Mouse (Mus musculus): Measurements from ENCODE around the gene Hspa12b. TPM values are rescaled to one million over a fixed set of nuclear protein-coding genes. Genes with fewer than 3 reads are reported as not detected.
"Not testable (repeated sequence)": the region's sequence is repeated elsewhere in the genome, so short reads cannot be mapped to it uniquely, and the experiment has no call there.

Gene Hspa12b
- polyA plus RNA-seq, 1 experiment from 2014 or later: 5.2 TPM

DNA sequence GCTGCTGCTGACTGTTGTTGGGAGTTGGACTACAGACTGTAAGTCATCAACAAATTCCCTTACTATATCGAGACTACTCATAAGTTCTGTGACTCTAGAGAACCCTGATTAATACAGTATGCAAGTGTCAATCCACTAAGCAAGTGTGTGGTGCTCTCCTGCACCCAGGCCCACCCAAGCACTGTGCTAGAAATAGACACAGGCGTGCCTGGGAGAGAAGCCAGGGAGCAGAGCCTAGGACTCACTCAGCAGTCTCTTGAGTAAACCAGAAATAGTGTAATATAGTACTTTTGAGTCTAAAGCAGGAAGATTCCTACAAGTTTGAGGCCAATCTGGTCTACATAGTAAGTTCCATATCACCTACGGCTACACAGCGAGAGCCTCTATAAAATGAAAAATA, 23.1 kb upstream of the Hspa12b start:
- Histone ChIP-seq H3K27me3 (no peaks in the 10 kb centered on the region), H3K27ac (no peak overlapping the region), H3K4me1 (no peaks in the 10 kb centered on the region), H3K4me2 (no peak overlapping the region), H3K9ac (no peak overlapping the region), H3K4me3 (replicated peaks) (no peak overlapping the region), H3K9me3 (no peaks in the 10 kb centered on the region), H3K36me3 (replicated peaks) (no peaks in the 10 kb centered on the region)
- WGBS: 90% methylated on average over 4 of the region's 4 CpGs
- no peak for ATAC-seq (ENCODE audit: low FRiP score)

DNA sequence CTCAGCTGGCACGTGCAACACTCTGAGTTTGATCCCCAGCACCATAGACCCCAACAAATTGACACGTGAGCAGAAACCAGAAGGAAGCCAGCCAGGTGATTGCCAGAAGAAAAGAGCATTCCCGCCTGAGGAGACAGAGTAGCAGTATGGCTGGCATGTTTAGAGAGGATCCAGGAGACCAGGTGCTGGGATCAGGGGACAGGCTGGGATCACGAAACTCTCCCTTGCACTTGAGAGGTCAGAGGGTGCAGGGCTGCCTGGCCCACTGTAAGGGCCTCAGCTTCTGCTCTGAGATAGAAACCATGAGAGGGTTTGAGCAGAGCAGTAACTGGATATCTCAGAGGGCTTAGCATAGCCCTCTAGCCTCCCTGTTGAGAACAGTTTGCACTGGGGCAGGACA, 22.0 kb upstream of the Hspa12b start:
- not testable (repeated sequence) for ATAC-seq (ENCODE audit: low FRiP score); H3K4me3 ChIP-seq (replicated peaks); H3K4me1 ChIP-seq; H3K27ac ChIP-seq; H3K9me3 ChIP-seq; H3K9ac ChIP-seq; H3K27me3 ChIP-seq; H3K4me2 ChIP-seq; H3K36me3 ChIP-seq (replicated peaks)
- 73% methylated on average over 4 of the region's 4 CpGs for WGBS

DNA sequence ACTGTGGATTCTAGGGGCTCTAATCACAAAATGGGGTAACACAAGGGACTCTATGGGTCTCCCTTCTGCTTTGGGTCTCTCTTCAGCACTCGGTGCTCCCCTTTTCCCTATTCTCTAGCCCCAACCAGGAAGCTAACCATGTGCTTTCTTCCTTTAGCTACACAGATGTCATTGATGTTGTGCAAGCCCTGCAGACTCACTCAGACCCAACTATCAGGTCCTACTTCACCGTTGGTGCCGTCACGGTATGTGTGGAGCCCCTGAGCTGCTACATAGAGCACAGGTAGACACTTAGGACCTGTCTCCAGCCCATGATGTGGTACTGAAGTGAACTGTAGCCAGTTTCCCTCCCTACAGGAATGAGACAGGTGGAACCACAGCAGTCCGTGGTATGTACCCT, 21.1 kb upstream of the Hspa12b start:
- no peak overlapping the region for H3K4me3 ChIP-seq (replicated peaks)
- H3K9me3 ChIP-seq: no peaks in the 10 kb centered on the region
- no peak overlapping the region for H3K9ac ChIP-seq
- no peaks in the 10 kb centered on the region for H3K36me3 ChIP-seq (replicated peaks)
- no peak overlapping the region for H3K4me2 ChIP-seq
- H3K27me3 ChIP-seq: no peaks in the 10 kb centered on the region
- ATAC-seq (ENCODE audit: low FRiP score): no peak
- H3K27ac ChIP-seq: no peak overlapping the region
- WGBS: 93% methylated on average over 5 of the region's 5 CpGs
- no peaks in the 10 kb centered on the region for H3K4me1 ChIP-seq

DNA sequence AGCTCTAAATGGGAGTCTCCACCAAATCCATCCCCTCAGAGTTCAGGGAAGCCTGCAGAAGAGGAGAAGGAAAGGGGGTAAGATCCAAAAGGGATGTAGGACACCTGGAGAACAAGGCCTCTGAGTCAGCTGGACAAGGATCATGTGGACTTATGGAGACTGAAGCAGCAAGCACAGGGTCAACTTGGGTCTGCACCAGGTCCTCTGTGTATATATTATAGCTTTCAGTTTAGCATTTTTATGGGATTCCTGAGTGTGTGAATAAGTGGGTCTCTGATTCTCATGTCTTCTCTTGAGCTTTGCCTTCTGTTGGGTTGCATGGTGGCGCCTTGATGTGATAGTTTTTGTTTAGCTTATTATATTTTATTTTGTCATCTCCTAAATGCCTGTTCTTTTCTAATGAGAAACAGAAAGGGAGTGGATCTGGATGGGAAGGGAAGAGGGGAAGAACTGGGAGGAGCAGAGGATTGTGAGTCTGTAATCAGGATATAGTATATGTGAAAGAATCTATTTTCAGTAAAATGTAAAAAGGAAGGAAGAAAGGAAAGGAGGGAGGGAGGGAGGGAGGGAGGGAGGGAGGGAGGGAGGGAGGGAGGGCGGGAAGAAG, 8.0 kb upstream of the Hspa12b start:
- no peaks in the 10 kb centered on the region for H3K27me3 ChIP-seq
- H3K4me1 ChIP-seq: no peaks in the 10 kb centered on the region
- no peak overlapping the region for H3K27ac ChIP-seq
- H3K4me3 ChIP-seq (replicated peaks): no peak overlapping the region
- H3K9ac ChIP-seq: no peak overlapping the region
- H3K9me3 ChIP-seq: no peaks in the 10 kb centered on the region
- no peak overlapping the region for H3K4me2 ChIP-seq
- 87% methylated on average over 2 of the region's 2 CpGs for WGBS
- no peaks in the 10 kb centered on the region for H3K36me3 ChIP-seq (replicated peaks)
- no peak for ATAC-seq (ENCODE audit: low FRiP score)

DNA sequence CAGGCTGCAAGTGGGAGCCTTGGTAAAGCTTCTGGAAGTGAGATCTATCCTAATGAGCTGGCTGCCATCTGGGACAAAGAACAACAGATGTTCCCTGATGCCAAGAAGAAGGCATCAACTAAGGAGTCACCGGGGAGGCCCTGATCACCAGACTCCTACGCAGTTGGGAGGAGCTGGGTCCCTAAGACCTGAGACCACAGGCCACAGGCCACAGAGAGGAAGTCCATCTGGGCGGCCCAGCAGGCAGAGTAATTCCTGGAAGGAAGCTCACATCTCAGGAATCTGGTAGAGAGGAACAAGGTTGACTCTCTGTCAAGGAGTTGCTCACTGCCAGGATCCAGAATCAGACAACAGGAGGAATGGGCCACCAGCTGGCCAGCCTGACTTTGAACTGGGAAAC, 2.9 kb upstream of the Hspa12b start:
- H3K4me1 ChIP-seq: peaks cover 18% of the 10 kb centered on the region
- H3K4me3 ChIP-seq (replicated peaks): no peak overlapping the region
- no peak for ATAC-seq (ENCODE audit: low FRiP score)
- 0 out of 2 replicates have a peak, but pooled peaks cover 20% of the 10 kb centered on the region for H3K27me3 ChIP-seq
- no peak overlapping the region for H3K4me2 ChIP-seq
- H3K27ac ChIP-seq: no peak overlapping the region
- WGBS: 78% methylated on average over 3 of the region's 3 CpGs
- no peaks in the 10 kb centered on the region for H3K36me3 ChIP-seq (replicated peaks)
- H3K9ac ChIP-seq: no peak overlapping the region
- H3K9me3 ChIP-seq: no peaks in the 10 kb centered on the region

DNA sequence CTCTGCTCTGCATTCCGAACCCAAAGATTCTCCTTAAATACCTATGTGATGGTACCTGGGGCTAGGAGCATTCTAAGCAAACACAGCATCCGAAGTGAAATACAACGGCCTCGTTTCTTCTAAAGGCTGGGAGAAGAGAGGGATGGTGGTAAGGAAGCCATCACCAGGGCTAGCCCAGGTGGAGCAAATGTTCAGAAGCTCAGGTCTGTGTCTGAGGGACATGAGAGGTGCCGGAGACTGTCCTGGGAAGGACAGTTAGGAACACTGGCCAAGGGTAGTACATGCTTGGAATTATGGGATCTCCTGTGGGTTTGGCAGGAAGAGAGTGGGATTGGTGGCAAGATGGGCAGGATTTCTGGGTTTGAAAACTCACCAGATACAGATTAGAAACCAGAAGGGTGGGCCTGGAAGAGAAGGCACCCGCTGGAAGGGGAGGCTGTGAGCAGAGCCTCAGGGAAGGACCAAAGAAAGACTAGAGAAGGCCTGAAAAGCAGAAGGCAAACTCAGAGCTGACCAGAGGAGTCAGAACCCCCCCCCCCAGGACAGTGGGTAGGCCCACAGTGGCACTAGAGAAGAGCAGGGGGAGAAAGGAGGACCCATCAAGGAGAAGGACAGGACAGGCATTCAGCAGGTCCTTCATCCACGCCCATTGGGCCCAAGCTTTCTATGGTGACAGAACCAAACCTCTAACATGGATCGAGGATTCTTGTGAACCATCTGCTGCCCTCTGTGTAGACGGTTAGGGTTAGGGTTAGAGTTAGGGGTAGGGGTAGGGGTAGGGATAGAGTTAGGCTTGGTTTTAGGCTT, 1.7 kb upstream of the Hspa12b start:
- WGBS: 87% methylated on average over 9 of the region's 9 CpGs

DNA sequence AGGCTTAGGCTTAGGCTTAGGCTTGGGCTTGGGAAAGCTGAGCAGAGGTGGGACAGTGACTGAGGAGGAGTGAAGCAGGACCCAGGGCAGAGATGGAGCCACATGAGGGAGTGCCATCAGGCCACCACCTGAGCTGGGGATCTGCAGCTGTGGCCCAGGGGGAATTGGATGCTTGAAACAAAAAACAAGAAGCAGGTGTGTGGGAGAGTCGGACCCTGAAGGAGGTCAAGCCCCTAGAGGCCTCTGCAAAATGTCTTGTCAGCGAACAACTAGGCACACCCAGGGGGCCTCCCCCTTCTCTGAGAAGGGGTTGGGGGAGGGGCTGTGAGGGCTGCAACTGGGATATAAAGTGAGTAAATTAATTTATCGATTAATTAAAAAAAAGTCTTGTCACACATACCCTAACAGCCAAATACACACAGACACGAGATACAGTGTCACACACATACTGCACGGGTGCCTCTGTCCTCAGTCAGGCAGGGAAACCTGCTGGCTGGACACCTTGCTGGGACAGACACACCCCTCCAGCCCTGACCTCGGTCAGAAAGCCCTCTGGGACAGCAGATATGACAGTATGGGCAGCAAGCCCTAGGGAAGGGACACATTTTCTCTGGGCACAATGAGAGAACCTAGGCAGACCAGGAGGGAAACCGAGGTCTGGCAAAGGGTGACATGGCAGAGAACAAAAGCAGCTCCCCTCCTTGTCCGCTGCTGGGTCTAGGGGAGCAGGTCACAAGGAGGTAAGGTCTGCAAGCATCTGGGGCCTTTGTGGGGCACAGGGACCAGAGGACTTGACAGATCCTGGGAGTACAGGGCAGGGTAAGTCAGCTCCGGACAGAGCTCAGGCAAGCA, 890 bp upstream of the Hspa12b start:
- Histone ChIP-seq H3K27ac (no peak overlapping the region), H3K9ac (no peak overlapping the region), H3K4me1 (peaks cover 18% of the 10 kb centered on the region), H3K4me3 (replicated peaks) (no peak overlapping the region), H3K9me3 (no peaks in the 10 kb centered on the region), H3K27me3 (0 out of 2 replicates have a peak, but pooled peaks cover 20% of the 10 kb centered on the region), H3K36me3 (replicated peaks) (no peaks in the 10 kb centered on the region), H3K4me2 (no peak overlapping the region)
- 41% methylated on average over 9 of the region's 9 CpGs for WGBS
- ATAC-seq (ENCODE audit: low FRiP score): no peak

More for the DNA sequence above, 1.7 kb upstream of the Hspa12b start:
- H3K4me3 ChIP-seq (replicated peaks): no peak overlapping the region
- no peaks in the 10 kb centered on the region for H3K36me3 ChIP-seq (replicated peaks)
- H3K4me1 ChIP-seq: peaks cover 18% of the 10 kb centered on the region
- ATAC-seq (ENCODE audit: low FRiP score): no peak
- no peaks in the 10 kb centered on the region for H3K9me3 ChIP-seq
- 0 out of 2 replicates have a peak, but pooled peaks cover 20% of the 10 kb centered on the region for H3K27me3 ChIP-seq
- no peak overlapping the region for H3K4me2 ChIP-seq
- H3K27ac ChIP-seq: no peak overlapping the region
- H3K9ac ChIP-seq: no peak overlapping the region

DNA sequence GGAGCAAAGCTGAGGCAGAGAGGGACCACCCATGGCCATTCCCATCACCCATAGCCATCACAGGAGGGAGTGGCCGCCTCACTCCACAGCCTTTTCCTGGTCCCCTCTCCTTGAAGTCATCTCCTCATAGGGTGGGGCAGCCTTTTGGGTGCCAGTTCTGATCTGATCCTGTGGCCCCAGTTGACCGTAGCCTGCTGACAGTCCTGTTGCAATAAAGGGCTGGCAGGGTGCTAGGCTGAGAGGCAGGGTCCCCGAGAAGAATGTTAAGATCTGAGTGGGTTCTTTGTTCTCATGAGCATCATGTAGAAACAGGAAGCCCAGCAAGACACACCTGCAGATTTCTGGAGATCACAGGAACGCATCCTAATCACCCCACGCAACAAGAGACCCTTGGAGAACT, 1.1 kb downstream of the Hspa12b start:
- H3K27ac ChIP-seq: no peak overlapping the region
- H3K4me3 ChIP-seq (replicated peaks): no peak overlapping the region
- 95% methylated on average over 5 of the region's 5 CpGs for WGBS
- peak overlapping the region; percentile 90 for H3K4me2 ChIP-seq
- H3K36me3 ChIP-seq (replicated peaks): no peaks in the 10 kb centered on the region
- peaks cover 18% of the 10 kb centered on the region for H3K4me1 ChIP-seq
- H3K27me3 ChIP-seq: 0 out of 2 replicates have a peak, but pooled peaks cover 20% of the 10 kb centered on the region
- H3K9ac ChIP-seq: no peak overlapping the region
- ATAC-seq (ENCODE audit: low FRiP score): no peak
- H3K9me3 ChIP-seq: no peaks in the 10 kb centered on the region

DNA sequence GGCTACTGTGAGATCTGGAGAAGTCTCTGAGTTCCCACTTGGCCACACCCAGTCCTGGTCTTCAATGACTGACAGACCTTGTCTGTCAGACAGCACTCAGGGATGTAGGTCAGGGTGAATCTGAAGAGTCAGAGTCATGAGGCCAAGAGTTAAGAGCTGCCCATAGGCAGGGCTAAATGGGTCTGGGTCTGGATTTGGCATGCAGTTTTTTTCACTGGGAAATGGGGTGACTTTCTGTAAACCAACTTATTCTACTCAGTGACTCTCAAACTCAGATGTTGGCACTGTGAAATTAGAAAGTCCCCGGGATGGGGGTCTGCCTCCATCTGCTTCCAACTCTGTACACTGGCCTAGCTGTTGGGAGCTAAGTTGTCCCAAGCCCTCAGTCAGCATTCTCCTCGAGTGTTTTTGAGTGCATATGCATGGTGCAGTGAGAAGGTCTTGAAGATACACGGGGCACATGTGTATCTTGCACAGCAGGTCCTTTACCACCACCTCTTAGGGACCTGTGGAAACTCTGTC, 1.6 kb downstream of the Hspa12b start:
- H3K27me3 ChIP-seq: 0 out of 2 replicates have a peak, but pooled peaks cover 20% of the 10 kb centered on the region
- H3K9me3 ChIP-seq: no peaks in the 10 kb centered on the region
- H3K4me1 ChIP-seq: peaks cover 18% of the 10 kb centered on the region
- peak overlapping the region; percentile 90; the same call in 1 of the 2 replicates for H3K4me2 ChIP-seq
- 79% methylated on average over 3 of the region's 3 CpGs for WGBS
- no peak overlapping the region for H3K9ac ChIP-seq
- H3K36me3 ChIP-seq (replicated peaks): no peaks in the 10 kb centered on the region
- H3K4me3 ChIP-seq (replicated peaks): no peak overlapping the region
- ATAC-seq (ENCODE audit: low FRiP score): no peak
- no peak overlapping the region for H3K27ac ChIP-seq

DNA sequence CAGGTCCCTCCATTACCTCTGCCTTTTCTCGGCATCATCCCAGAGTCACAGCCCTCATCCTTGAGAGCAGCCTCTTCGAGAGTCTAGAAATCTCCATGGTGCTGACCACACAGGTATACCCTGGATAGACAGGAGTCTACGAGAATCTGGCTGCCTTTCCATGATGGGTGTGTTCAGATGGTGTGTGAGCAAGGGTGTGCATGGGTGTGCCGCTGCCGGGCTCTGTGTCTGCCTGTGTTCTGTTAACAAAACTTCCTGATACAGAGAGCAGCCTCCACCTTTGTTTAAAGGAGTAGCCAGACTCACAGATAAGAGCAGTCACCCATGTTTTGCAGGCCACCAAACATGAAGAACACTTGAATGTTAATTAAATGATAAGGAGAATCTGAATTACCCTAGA, 2.8 kb downstream of the Hspa12b start:
- WGBS: 88% methylated on average over 5 of the region's 5 CpGs
- Histone ChIP-seq H3K4me2 (no peak overlapping the region), H3K4me3 (replicated peaks) (no peak overlapping the region), H3K27ac (no peak overlapping the region), H3K9ac (no peak overlapping the region), H3K4me1 (peaks cover 18% of the 10 kb centered on the region), H3K36me3 (replicated peaks) (no peaks in the 10 kb centered on the region), H3K27me3 (0 out of 2 replicates have a peak, but pooled peaks cover 20% of the 10 kb centered on the region), H3K9me3 (no peaks in the 10 kb centered on the region)
- ATAC-seq (ENCODE audit: low FRiP score): no peak

DNA sequence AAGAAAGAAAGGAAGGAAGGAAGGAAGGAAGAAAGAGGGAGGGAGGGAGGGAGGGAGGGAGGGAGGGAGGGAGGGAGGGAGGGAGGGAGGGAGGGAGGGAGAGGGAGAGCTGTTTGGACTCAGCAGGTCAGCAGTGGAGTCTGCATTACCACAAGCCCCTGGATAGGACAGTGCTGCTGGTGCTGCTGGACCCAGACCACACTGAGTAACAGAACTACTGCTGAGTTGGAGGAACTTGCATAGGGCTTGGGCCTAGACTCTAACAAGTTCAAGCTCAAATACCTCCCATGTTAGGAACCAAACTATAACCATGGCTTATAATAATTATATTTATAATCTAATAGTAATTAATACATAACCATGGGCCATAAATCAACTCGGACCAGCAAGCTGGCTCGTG, 3.8 kb downstream of the Hspa12b start:
- Histone ChIP-seq H3K9me3 (no peaks in the 10 kb centered on the region), H3K27ac (no peak overlapping the region), H3K4me1 (peaks cover 18% of the 10 kb centered on the region), H3K36me3 (replicated peaks) (no peaks in the 10 kb centered on the region), H3K4me3 (replicated peaks) (no peak overlapping the region), H3K4me2 (no peak overlapping the region), H3K27me3 (0 out of 2 replicates have a peak, but pooled peaks cover 15% of the 10 kb centered on the region), H3K9ac (no peak overlapping the region)
- no peak for ATAC-seq (ENCODE audit: low FRiP score)
- 94% methylated on average over 2 of the region's 2 CpGs for WGBS
